Mouse (Mus musculus): ENCODE measurements around the gene Fancc.

GRCm38 (mm10) chr13:63294359-63295193 is 202.5 kb downstream of the Fancc start:
- TF ChIP-seq CTCF (IDR thresholded peaks at IDR 0.05; ENCODE audit: low read depth) (no peak), EP300 (IDR thresholded peaks at IDR 0.05; ENCODE audit: low read depth) (no peak)
